Mouse (Mus musculus) cerebellum, adult 18-20 months (tissue): ENCODE data around the gene Vezf1.

Experiments
- DNase-seq, 2 experiments: peaks; one replicate each; pipeline ENCODE4 v3.0.0; 2021

Vezf1 gene

GRCm38 (mm10) chr11:88129281-88129680 lies 61.2 kb downstream of the Vezf1 start:
- no peak for DNase-seq

DNA sequence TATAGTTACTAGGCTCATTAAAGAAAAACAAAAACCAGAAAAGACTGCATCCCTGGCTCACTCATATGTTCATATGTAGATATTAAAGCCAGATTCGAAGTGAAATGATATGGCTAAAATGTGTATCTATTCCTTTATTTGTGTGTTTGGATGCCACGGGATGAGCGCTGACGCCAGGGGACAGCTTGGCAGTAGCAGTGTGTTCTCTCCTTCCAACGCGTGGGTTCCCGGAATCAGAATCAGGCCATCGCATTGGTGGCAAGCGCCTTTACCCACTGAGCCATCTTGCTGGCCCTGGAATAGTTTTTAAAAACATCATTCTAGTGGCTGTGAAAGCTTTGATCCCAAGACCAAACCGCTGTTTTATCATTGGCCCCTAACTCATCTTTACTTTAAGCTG lies 61.9 kb downstream of the Vezf1 start:
- DNase-seq = peak; percentile 63

- DNase-seq = peak; percentile 29 to 40
Observed at GRCm38 (mm10) chr11:88131847-88132246, 63.8 kb downstream of the Vezf1 start.
